Mouse (Mus musculus): Measurements from ENCODE around the gene Spats2l. TPM values are rescaled to one million over a fixed set of nuclear protein-coding genes. Genes with fewer than 3 reads are reported as not detected.

Gene Spats2l
- total RNA-seq (2021), result 1 to 10 TPM; 6.1 to 9.5 TPM

- intact Hi-C loops (cut with DNase I), result loop anchor here (2.0 kb wide), 1 partner anchor 343 kb away; no protein-coding TSS in a partner anchor
- peak in 1 of 2 experiments; percentile 47 for DNase-seq
Observed at GRCm38 (mm10) chr1:57774001-57774667, at the start of gene Spats2l. Gene Spats2l (plus strand): TSS chr1:57774162.

DNA sequence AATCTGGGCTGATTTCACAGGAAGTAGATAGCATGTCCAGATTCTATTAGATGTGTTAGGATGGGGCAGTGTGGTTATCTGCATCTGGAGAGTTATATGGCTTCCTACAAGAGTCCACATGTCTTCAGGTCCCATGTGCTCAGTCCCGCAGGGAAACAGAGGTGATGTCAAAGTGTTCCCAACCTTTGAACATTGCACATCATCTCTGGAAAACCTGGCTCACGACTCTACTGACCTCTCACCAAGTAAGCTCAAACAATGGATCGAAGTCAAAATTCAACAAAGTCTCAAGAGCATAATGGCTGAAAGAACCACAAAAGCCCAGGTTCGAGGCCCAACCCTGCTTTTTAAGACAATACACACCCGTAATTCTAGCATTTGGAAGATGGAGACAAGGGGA, 48.7 kb upstream of the Spats2l start:
- no peak for DNase-seq
- intact Hi-C loops (cut with DNase I), result no loop called here

DNA sequence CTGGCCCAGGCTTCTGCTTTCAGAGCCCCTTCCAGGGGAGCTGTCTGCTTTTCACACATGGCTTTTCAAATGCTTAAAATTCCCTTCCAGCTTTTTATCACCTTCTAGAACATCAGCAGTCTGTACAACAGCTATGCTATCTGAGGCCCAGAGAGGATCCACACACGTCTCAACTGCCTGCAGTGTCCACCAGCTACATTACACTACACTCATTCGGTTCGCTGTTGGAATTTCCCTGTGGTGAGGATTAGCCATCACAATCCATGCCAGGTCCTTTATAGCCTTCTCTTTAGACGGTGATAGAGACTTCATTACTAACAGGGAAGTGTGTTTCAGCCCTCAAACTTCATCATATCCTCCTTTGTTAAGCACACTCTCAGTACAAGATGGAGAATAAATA, 38.1 kb upstream of the Spats2l start:
- intact Hi-C loops (cut with DNase I), result no loop called here
- DNase-seq, result no peak

- intact Hi-C loops (cut with DNase I), result no loop called here
- DNase-seq, result no peak
Observed at GRCm38 (mm10) chr1:57741740-57742139, 32.2 kb upstream of the Spats2l start.

DNA sequence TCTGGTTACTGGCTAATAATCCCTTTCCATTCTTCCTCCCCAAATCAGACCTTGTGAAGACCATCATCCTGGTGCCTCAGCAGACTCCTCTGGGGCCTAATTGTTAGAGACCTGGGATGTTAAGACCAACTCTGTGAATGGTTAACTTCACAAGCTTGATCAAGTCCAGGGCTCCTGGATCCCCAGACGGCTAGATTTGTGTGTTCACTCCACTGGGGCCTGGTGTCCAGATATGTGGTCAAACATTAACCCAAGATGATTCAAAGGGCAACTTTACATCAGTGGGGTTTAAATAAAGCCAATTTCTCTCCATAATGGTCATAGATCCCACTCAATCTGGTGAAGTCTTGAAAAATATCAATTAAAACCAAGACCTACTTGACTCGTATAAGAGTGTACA, 31.7 kb upstream of the Spats2l start:
- intact Hi-C loops (cut with DNase I), result no loop called here
- DNase-seq, result no peak

DNA sequence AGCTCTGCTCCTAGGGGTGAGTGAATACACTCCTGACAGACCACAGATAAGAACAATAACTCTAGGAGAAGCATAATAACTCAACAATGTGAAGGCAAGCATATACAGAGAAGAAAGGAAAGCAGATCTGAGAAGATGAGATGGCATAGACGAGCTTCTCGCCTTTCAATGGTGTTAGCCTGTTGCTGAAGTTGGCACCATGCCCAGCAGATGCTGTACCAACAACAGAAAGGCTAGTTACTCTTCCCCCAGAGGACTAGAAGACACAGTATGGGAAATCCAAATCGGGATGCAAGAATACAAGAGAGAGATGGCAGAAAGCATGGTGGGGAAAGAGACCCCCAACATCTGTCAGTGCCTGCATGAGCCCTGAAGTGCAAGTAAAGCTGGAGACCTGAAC, 22.2 kb upstream of the Spats2l start:
- DNase-seq, result no peak
- intact Hi-C loops (cut with DNase I), result no loop called here

DNA sequence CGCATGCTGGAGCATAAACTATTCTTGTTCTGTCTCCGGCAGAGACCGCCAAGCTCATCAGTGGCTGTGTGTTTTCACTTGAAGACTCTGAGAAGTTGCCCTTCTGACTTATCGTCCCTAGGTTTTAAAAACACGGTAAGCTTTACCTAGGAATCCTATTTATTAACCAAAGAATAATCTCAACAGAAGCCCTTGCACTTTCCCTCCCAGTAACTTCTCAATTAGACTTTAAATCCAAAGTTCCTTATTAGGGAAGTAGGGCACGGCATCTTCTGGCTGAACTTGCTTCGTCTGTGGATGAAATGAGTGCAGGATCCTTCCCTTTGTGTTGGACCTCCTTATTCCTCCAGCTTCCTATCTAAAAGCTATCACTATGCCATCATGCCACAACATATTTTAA, 7.6 kb upstream of the Spats2l start:
- intact Hi-C loops (cut with DNase I), result no loop called here
- DNase-seq, result no peak

DNA sequence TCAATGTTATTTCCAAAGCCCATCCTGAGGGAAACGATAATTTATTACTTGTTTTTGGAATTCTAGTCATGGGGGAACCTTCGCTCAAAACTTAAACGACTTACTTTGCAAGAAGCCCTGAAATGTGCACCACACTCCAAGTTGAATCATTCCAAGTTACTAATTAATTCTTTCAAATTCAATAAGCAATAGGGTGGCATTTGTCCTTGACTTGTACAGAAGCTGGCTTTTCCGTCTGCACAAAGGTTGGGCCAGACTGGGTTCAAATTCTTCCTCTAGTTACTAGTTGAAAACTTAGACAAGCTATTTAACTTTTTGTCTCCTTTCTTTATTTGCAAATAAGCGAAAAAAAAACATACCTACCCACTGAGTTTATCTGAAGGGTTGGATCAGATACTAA, 636 bp upstream of the Spats2l start:
- intact Hi-C loops (cut with DNase I), result no loop called here

GRCm38 (mm10) chr1:57774668-57775495, 920 bp downstream of the Spats2l start:
- intact Hi-C loops (cut with DNase I), result loop anchor here (2.0 to 5.0 kb wide), 3 partner anchors 77 to 344 kb away; no protein-coding TSS in a partner anchor
- peak; percentile 73 to 83 for DNase-seq

More for the DNA sequence above, 636 bp upstream of the Spats2l start:
- no peak for DNase-seq

- intact Hi-C loops (cut with DNase I), result loop anchor here (2.0 to 5.0 kb wide), 3 partner anchors 77 to 345 kb away; no protein-coding TSS in a partner anchor
- DNase-seq, result no peak
Observed at GRCm38 (mm10) chr1:57775496-57775790, 1.5 kb downstream of the Spats2l start.

DNA sequence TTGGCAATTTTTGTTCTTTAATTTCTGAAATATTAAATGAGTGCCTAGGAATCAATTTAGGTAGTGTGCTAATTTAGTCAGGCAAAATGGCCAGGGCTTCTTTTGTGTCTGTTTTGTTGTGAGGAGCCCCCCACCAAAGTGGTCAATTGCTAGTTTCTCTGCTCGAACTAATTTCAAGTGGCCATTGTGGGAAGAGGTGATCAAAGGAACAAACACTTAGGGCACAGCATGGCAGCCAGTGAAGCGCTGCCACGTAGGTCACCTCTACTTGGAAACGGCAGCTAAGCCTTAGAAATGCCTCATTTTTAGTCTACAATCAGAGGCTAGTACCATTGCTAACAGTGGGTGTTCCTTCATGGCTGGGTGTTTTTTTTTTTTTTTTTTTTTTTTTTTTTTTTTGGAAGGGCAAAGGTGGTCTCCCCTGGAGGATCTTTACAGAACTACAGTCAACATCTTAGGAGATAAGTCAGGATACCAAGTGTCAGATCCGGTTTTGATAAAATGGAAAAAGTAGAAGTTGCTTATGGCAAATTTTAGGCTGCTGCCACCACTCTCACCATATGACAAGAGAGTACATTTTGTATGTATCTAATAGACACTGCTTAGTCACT, 2.8 kb downstream of the Spats2l start:
- no peak for DNase-seq
- intact Hi-C loops (cut with DNase I), result loop anchor here (5.0 kb wide), 2 partner anchors 76 to 171 kb away; no protein-coding TSS in a partner anchor

- intact Hi-C loops (cut with DNase I), result no loop called here
- DNase-seq, result no peak
Observed at GRCm38 (mm10) chr1:57784300-57784699, 10.3 kb downstream of the Spats2l start.

- intact Hi-C loops (cut with DNase I), result no loop called here
- no peak for DNase-seq
Observed at GRCm38 (mm10) chr1:57789831-57790230, 15.9 kb downstream of the Spats2l start.

DNA sequence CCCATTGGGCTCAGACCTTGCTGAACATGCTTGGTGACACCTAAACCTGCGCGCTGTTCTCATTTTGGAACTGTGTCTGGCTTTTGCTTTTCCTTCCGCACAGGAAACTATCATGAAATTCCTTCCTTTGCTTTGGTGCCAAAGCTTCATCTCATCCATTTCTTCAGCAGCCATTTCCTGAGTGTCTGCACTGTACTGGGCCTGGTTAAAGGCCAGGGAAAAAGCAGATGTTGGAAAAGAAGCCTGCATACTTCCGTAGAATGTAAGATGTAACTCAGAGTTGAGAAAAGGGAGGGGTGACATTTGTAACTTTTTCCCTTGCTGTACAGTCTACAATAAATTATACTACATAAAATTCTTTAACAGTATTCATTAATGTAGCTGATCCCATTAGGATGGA, 18.2 kb downstream of the Spats2l start:
- intact Hi-C loops (cut with DNase I), result no loop called here
- no peak for DNase-seq

DNA sequence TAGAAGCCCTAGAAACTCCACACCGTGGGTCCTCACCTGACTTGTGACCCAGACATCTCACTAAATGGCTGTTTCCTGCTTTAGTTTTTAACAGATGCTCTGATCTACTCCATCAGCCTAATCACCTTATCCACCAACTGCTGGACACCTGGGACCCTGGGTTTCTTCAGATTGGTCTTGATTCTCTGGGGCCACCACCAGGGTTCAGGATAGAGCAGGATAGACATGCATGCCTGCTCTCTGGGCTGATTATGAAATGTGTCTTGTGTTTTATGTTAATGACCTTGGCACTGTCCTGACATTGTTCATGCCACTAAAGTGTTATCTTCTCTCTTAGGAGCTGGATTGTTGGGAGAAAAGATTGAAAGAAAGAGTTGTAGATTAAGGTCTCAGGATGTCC, 21.9 kb downstream of the Spats2l start:
- no peak for DNase-seq
- intact Hi-C loops (cut with DNase I), result no loop called here

DNA sequence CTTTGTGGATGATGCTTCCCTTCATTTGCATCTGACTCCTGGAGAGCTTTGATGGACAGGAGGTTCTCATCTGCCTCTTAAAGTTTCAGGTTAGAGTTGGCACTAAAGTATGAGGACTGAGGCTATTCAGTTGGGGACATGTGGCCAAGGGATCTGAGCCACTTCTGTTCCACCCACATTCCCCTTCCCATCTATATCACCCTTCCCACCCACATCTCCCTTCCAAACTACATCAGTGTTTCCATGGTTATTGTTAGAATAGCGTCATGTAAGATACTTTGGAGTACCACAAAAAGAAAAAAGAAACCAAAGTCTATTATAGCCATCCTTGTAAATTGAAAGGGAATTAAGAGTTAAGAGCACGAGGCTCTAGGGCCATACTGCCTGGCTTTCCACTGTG, 25.4 kb downstream of the Spats2l start:
- no peak for DNase-seq

DNA sequence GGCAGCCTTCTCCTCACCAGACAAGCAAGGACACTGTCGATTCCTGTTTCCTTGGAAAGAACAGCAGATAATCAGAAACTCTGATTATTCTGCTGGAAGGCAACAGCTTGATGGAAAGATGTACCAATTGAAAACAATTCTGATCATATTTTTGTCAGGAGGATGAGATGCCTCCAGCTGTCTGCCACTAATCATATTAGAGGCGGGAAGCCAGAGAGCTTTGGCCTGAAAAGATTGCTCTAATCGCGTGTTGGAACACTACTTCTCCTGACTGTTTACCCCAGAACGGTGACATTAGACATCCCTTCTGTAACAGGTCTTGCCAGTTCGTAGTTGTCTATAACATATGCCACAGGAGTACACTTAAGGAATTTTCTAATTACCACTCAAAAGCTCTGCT, 26.9 kb downstream of the Spats2l start:
- intact Hi-C loops (cut with DNase I), result no loop called here
- DNase-seq, result no peak

More for the DNA sequence above, 25.4 kb downstream of the Spats2l start:
- intact Hi-C loops (cut with DNase I), result no loop called here

DNA sequence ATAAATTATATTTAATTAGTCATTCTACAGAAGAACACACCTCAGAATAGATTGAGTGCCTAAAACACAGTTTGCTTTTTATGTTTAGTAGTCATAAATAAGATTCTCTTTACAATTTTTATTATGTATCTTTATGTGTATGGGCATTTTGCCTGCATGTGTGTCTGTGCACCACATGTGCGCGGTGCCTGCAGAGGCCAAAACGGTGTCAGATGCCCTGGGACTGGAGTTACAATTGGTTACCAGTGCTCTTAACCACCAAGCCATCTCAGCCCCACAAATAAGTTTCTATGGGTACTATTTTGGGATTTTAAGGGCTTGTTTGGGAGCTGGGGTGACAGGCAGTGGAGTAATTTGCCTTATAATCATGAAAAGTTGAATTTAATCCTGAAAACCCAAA, 32.2 kb downstream of the Spats2l start:
- no peak for DNase-seq
- intact Hi-C loops (cut with DNase I), result no loop called here

GRCm38 (mm10) chr1:57807882-57808281, 33.9 kb downstream of the Spats2l start:
- intact Hi-C loops (cut with DNase I), result no loop called here

DNA sequence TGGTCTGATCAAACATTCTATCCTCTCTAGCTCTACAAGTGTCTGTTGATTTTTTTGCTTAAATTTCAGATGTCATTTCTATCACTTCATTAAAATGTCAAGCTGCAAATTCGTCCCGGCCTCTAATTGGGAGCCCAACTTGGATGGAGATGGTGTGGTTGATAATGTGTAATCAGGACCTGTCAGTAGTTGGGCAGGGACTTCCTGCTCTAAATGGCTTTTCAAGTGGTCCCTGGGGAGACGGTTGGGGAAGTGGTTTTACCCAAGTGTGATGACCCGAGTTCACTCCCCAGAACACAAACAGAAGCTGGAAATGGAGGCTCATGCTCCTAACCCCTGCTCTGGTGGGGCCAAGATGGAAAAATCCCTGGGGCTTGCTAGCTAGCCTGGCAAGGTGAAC, 36.3 kb downstream of the Spats2l start:
- intact Hi-C loops (cut with DNase I), result no loop called here
- no peak for DNase-seq

More at GRCm38 (mm10) chr1:57807882-57808281, 33.9 kb downstream of the Spats2l start:
- DNase-seq, result no peak

GRCm38 (mm10) chr1:57817103-57817502, 43.1 kb downstream of the Spats2l start:
- DNase-seq, result no peak
- intact Hi-C loops (cut with DNase I), result no loop called here

All from heart, postnatal 36 days (tissue).